Mouse (Mus musculus) stomach, postnatal 0 days (tissue): Measurements from ENCODE around the gene Cux1. TPM values are rescaled to one million over a fixed set of nuclear protein-coding genes. Genes with fewer than 3 reads are reported as not detected.

Experiments
- ATAC-seq: fragments of 200-750 bp; cut with Nextera tagmentation; 2 replicates; pipeline ENCODE4 v1.8.0; 2017; ENCODE audit not compliant: low FRiP score, low TSS enrichment
- DNase-seq: peaks from one replicate; pipeline ENCODE4 v3.0.0-alpha.2; 2016; ENCODE audit warnings: low spot score
- H3K27ac ChIP-seq: fragments of 300-500 bp; sonication (generic); replicated peaks from 2 replicates; pipeline ENCODE4 v1.5.1; 2014; ENCODE audit warnings: mild to moderate bottlenecking, control low read depth
- H3K27me3 ChIP-seq: fragments of 300-500 bp; sonication (generic); 2 replicates; pipeline ENCODE4 v1.6.1; 2014; ENCODE audit warnings: low read length; ENCODE audit not compliant: control insufficient read depth, insufficient read depth
- H3K36me3 ChIP-seq: fragments of 300-500 bp; sonication (generic); 2 replicates; pipeline ENCODE4 v1.6.1; 2014; ENCODE audit warnings: low read length, mixed read lengths; ENCODE audit not compliant: control insufficient read depth, insufficient read depth
- H3K4me1 ChIP-seq: fragments of 300-500 bp; sonication (generic); replicated peaks from 2 replicates; pipeline ENCODE4 v1.6.1; 2014; ENCODE audit warnings: antibody characterized with exemption; ENCODE audit not compliant: control insufficient read depth, insufficient read depth
- H3K4me2 ChIP-seq: fragments of 300-500 bp; sonication (generic); replicated peaks from 2 replicates; pipeline ENCODE4 v1.6.1; 2014; ENCODE audit warnings: low read depth, mild to moderate bottlenecking, control low read depth, moderate library complexity
- H3K4me3 ChIP-seq: fragments of 300-500 bp; sonication (generic); 2 replicates; pipeline ENCODE4 v1.5.1; 2014; ENCODE audit warnings: low read depth, low read length, control low read depth
- H3K9ac ChIP-seq: fragments of 300-500 bp; sonication (generic); 2 replicates; pipeline ENCODE4 v1.6.1; 2014; ENCODE audit warnings: mild to moderate bottlenecking, low read length, control low read depth, mixed read lengths
- H3K9me3 ChIP-seq: fragments of 300-500 bp; sonication (generic); 2 replicates; pipeline ENCODE4 v1.6.1; 2016; ENCODE audit warnings: low read length; ENCODE audit not compliant: control insufficient read depth
- CTCF ChIP-seq: IDR thresholded peaks from 2 replicates; pipeline ENCODE4 v1.5.1; 2016; ENCODE audit warnings: antibody characterized with exemption, low read depth, mild to moderate bottlenecking, moderate library complexity
- EP300 ChIP-seq: optimal IDR thresholded peaks from 2 replicates; pipeline ENCODE3; 2016; ENCODE audit warnings: antibody characterized with exemption
- WGBS: fragments of 180-500 bp; shearing (Covaris S2); extraction: QIAGEN DNeasy Blood & Tissue Kit; methylation state at CpG from one replicate; pipeline ENCODE4 v1.1.7; 2014; 5-methylcytosine and 5-hydroxymethylcytosine counted together
- polyA plus RNA-seq: library from polyadenylated mRNA; unstranded; fragments of >200 nt; fragmentation: Nextera tagmentation; extraction: Ambion mirVana; gene quantifications from 2 replicates; pipeline ENCODE4 v1.2.1, GENCODE M21; 2015

Cux1 gene
- 33.7 and 36.3 TPM in 2 replicates for polyA plus RNA-seq

DNA sequence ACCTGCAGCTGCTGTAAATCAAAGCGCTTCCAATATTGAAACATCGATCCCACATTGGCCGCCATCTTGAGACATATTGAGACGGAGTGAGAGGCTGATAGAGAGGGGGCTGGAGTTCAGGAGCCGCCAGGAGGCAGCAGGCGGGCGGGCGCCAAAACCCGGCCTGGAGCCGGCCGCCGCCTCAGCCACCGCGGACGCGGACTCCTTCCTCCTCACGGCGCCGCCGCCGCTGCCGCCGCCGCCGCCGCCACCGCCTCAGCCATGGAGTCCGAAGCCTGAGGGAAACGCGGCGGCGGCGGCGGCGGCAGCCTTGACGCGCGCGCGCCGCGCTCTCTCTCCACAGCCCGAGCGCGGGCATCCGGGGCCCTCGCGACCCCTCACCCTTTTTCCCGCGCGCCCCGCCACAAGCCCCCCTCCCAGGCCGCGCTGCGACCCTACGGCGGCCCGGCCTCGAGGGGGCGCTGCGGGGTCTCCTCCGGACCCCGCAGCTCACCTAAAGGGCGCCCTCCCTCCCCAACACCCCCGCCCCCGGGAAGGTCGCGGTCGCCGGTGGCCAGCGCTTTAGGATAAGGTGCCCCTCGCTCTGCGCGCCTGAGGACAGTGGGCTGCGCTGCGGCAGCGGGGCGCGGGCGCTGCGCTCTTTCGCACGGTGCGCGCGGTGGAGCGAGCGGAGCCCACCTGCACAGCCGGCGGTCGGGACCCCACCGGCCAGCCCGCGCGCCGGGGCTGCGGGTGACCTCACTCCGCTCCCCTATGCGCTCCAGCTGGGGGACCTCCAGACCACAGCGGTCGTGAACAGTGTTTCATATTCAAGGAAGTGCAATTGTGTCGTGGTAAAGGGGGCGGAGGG, at the start of gene Cux1:
TSS of gene Cux1 (minus strand) at position 315 of the 850 bp plus-strand sequence.
- H3K9ac ChIP-seq = peak within 1 kb of the TSS; percentile 87
- under 1% methylated on average over 58 of the region's 103 CpGs for WGBS
- no peaks in the 10 kb centered on the region for H3K36me3 ChIP-seq
- peak within 1 kb of the TSS; percentile 89 for H3K27ac ChIP-seq
- H3K27me3 ChIP-seq = no peaks in the 10 kb centered on the region
- H3K4me2 ChIP-seq = peak within 1 kb of the TSS; percentile 100
- TF ChIP-seq EP300 (no peak), CTCF (peak; percentile 50)
- 0 out of 2 replicates have a peak, but pooled peaks cover 2% of the 10 kb centered on the region for H3K4me1 ChIP-seq
- peak within 1 kb of the TSS; percentile 99 for H3K4me3 ChIP-seq
- DNase-seq (peak; percentile 89), ATAC-seq (peak; percentile 90)
- H3K9me3 ChIP-seq = no peaks in the 10 kb centered on the region

DNA sequence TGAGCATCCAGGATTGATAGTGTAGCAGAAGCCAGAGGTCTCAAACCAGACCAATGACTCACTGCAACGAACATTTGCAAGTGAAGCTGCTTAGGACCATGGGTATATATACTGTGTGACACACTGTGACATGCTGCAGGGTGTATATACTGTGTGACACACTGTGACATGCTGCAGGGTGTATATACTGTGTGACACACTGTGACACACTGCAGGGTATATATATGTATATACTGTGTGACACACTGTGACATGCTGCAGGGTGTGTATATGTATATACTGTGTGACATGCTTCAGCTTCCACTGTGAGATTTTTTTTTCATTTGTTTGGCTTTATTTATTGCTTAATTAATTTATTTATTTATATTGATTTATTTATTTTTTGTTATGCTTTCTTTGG, 45.1 kb upstream of the Cux1 start:
- Histone ChIP-seq H3K9ac (no peak overlapping the region), H3K4me3 (no peak overlapping the region), H3K4me2 (no peak overlapping the region), H3K27me3 (no peaks in the 10 kb centered on the region), H3K27ac (no peak overlapping the region), H3K9me3 (no peaks in the 10 kb centered on the region), H3K4me1 (no peaks in the 10 kb centered on the region), H3K36me3 (no peaks in the 10 kb centered on the region)
- 45% methylated on average over 1 of the region's 1 CpGs for WGBS
- ATAC-seq (no peak), DNase-seq (no peak)
- TF ChIP-seq EP300 (no peak), CTCF (no peak)

GRCm38 (mm10) chr5:136608814-136609434, 41.6 kb upstream of the Cux1 start:
- Histone ChIP-seq H3K9me3 (no peaks in the 10 kb centered on the region), H3K27ac (no peak overlapping the region), H3K27me3 (no peaks in the 10 kb centered on the region), H3K36me3 (no peaks in the 10 kb centered on the region), H3K4me2 (no peak overlapping the region), H3K9ac (no peak overlapping the region), H3K4me3 (no peak overlapping the region), H3K4me1 (no peaks in the 10 kb centered on the region)
- ATAC-seq = peak; percentile 61; the same call in 1 of the 2 replicates
- DNase-seq = peak; percentile 50
- no peak for TF ChIP-seq CTCF
- no peak for TF ChIP-seq EP300
- whole genome bisulfite sequencing = 33% methylated on average over 6 of the region's 6 CpGs

- Histone ChIP-seq H3K4me2 (no peak overlapping the region; the same call in 1 of the 2 replicates), H3K9ac (no peak overlapping the region), H3K27ac (no peak overlapping the region), H3K4me1 (no peaks in the 10 kb centered on the region), H3K36me3 (no peaks in the 10 kb centered on the region), H3K4me3 (no peak overlapping the region), H3K9me3 (no peaks in the 10 kb centered on the region), H3K27me3 (no peaks in the 10 kb centered on the region)
- TF ChIP-seq EP300 = no peak
- no peak for TF ChIP-seq CTCF
- no peak for DNase-seq
- ATAC-seq = no peak
- WGBS = 54% methylated on average over 11 of the region's 11 CpGs
Measured at GRCm38 (mm10) chr5:136605144-136605543, 37.9 kb upstream of the Cux1 start.

DNA sequence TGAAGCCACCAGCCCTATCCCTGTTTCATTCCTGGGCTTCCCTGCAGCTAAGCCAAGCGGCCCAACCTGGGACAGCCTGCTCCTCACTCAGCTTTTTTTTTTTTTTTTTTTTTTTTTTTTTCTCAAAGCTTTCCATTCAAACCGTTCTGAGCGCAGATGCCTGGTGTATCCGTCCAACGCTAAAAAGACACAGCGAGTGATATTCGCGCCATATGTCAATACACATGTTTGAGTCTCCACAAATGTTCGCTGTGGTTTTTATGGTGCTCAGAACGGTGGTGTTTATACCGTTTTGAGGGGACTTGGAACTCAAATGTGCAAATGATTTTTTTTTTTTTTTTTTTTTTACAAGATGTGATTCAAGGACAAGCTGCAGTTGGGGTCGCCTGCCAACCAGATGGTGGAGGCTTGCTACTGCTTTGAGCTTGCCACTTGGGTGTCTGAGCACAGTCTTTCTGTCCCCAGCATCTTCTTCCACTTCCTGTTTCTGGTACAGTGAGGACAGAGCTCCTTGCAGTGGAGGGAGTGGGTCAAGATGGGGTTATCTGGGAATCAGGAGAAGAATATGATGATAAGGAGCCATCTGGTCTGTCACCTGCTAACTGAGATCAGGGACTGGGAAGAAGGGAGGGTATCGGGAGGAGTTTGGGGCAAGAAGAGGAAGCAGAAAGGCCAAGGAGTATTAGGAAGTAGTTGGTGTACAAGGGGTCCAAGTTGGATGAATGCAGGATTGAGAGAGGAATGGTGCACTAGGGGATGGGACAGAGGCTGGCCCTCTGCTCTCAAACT, 36.1 kb upstream of the Cux1 start:
- Histone ChIP-seq H3K27ac (no peak overlapping the region), H3K36me3 (no peaks in the 10 kb centered on the region), H3K9me3 (no peaks in the 10 kb centered on the region), H3K9ac (no peak overlapping the region), H3K4me1 (no peaks in the 10 kb centered on the region), H3K4me2 (no peak overlapping the region), H3K4me3 (no peak overlapping the region), H3K27me3 (no peaks in the 10 kb centered on the region)
- TF ChIP-seq EP300 (no peak), CTCF (no peak)
- WGBS = 77% methylated on average over 13 of the region's 13 CpGs
- DNase-seq = no peak
- ATAC-seq = no peak
